Mouse (Mus musculus) megakaryocyte, embryonic 14.5 days (primary cell): Measurements from ENCODE around the gene Spink4.

Experiments used
- FLI1 ChIP-seq: IDR thresholded peaks from 2 replicates; pipeline ENCODE4 v1.6.1; 2012; ENCODE audit warnings: low read length, inconsistent platforms, mixed read lengths
- GATA1 ChIP-seq: IDR thresholded peaks from 3 replicates; pipeline ENCODE4 v1.6.1; 2012; ENCODE audit warnings: mixed read lengths, low read length, inconsistent platforms, borderline replicate concordance

- no peak for TF ChIP-seq GATA1
- TF ChIP-seq FLI1 = no peak
Measured at GRCm38 (mm10) chr4:40873320-40873719, 46.5 kb upstream of the Spink4 start.
